Mouse (Mus musculus): ENCODE data around the gene Slx4ip. TPM values are rescaled to one million over a fixed set of nuclear protein-coding genes. Genes with fewer than 3 reads are reported as not detected.
A peak's percentile ranks its signal among the peaks of the same experiment; 100 is the strongest.

Gene Slx4ip
- total and polyA plus RNA-seq, 2 experiments from 2014 or later: 7.0 to 8.1 TPM

- peak; percentile 73 for ATAC-seq
- no peak overlapping the region for H3K4me3 ChIP-seq (ENCODE audit: low read length)
- H3K27ac ChIP-seq: peak overlapping the region; percentile 1; the same call in 1 of the 2 replicates
- H3K9me3 ChIP-seq (ENCODE audit: low read length): no peaks in the 10 kb centered on the region
- 26% methylated on average over 15 of the region's 15 CpGs for WGBS
- TF ChIP-seq CTCF (IDR thresholded peaks at IDR 0.05; ENCODE audit: low read depth): no peak
- no peak overlapping the region for H3K9ac ChIP-seq (replicated peaks; ENCODE audit: low read length)
- peak; percentile 73 for DNase-seq (ENCODE audit: low spot score)
- peaks cover 5% of the 10 kb centered on the region; the same call in 1 of the 2 replicates for H3K4me1 ChIP-seq (ENCODE audit: insufficient read depth, low read length)
- no peaks in the 10 kb centered on the region for H3K27me3 ChIP-seq (ENCODE audit: insufficient read depth, low read length)
- H3K4me2 ChIP-seq (ENCODE audit: low read depth, low read length): peak overlapping the region; percentile 11; the same call in 1 of the 2 replicates
- no peaks in the 10 kb centered on the region for H3K36me3 ChIP-seq (ENCODE audit: insufficient read depth, low read length)
Measured at GRCm38 (mm10) chr2:137109321-137110213, 218.5 kb downstream of the Slx4ip start.

- no peak overlapping the region for H3K4me3 ChIP-seq (ENCODE audit: low read length)
- no peak overlapping the region for H3K9ac ChIP-seq (replicated peaks; ENCODE audit: low read length)
- ATAC-seq (peak; percentile 36; the same call in 1 of the 2 replicates), DNase-seq (ENCODE audit: low spot score) (peak; percentile 29)
- peak overlapping the region; percentile 1; the same call in 1 of the 2 replicates for H3K27ac ChIP-seq
- H3K27me3 ChIP-seq (ENCODE audit: insufficient read depth, low read length): no peaks in the 10 kb centered on the region
- H3K4me2 ChIP-seq (ENCODE audit: low read depth, low read length): no peak overlapping the region
- peak; percentile 47 for TF ChIP-seq CTCF (IDR thresholded peaks at IDR 0.05; ENCODE audit: low read depth)
- H3K36me3 ChIP-seq (ENCODE audit: insufficient read depth, low read length): no peaks in the 10 kb centered on the region
- 22% methylated on average over 4 of the region's 4 CpGs for WGBS
- no peaks in the 10 kb centered on the region for H3K9me3 ChIP-seq (ENCODE audit: low read length)
- peaks cover 5% of the 10 kb centered on the region; the same call in 1 of the 2 replicates for H3K4me1 ChIP-seq (ENCODE audit: insufficient read depth, low read length)
Measured at GRCm38 (mm10) chr2:137110214-137110898, 219.3 kb downstream of the Slx4ip start.

GRCm38 (mm10) chr2:137113288-137114061 lies 222.5 kb downstream of the Slx4ip start:
- no peaks in the 10 kb centered on the region for H3K36me3 ChIP-seq (ENCODE audit: insufficient read depth, low read length)
- peak overlapping the region; percentile 50 for H3K4me3 ChIP-seq (ENCODE audit: low read length)
- no peak for TF ChIP-seq CTCF (IDR thresholded peaks at IDR 0.05; ENCODE audit: low read depth)
- H3K4me2 ChIP-seq (ENCODE audit: low read depth, low read length): peak overlapping the region; percentile 99
- H3K9ac ChIP-seq (replicated peaks; ENCODE audit: low read length): 0 out of 2 replicates have a peak overlapping the region, but pooled peaks have one; percentile 61
- no peaks in the 10 kb centered on the region for H3K27me3 ChIP-seq (ENCODE audit: insufficient read depth, low read length)
- DNase-seq (ENCODE audit: low spot score): peak; percentile 41
- WGBS: 9% methylated on average over 11 of the region's 12 CpGs
- H3K27ac ChIP-seq: peak overlapping the region; percentile 32; the same call in 1 of the 2 replicates
- ATAC-seq: no peak
- peaks cover 10% of the 10 kb centered on the region; the same call in 1 of the 2 replicates for H3K4me1 ChIP-seq (ENCODE audit: insufficient read depth, low read length)
- no peaks in the 10 kb centered on the region for H3K9me3 ChIP-seq (ENCODE audit: low read length)

- ATAC-seq: peak; percentile 57
- WGBS: under 1% methylated on average over 49 of the region's 51 CpGs
- no peaks in the 10 kb centered on the region for H3K36me3 ChIP-seq (ENCODE audit: insufficient read depth, low read length)
- H3K9ac ChIP-seq (replicated peaks; ENCODE audit: low read length): peak overlapping the region; percentile 61
- H3K4me3 ChIP-seq (ENCODE audit: low read length): peak overlapping the region; percentile 50
- H3K9me3 ChIP-seq (ENCODE audit: low read length): no peaks in the 10 kb centered on the region
- H3K4me2 ChIP-seq (ENCODE audit: low read depth, low read length): peak overlapping the region; percentile 99
- H3K27ac ChIP-seq: peak overlapping the region; percentile 65
- DNase-seq (ENCODE audit: low spot score): peak; percentile 89
- no peaks in the 10 kb centered on the region for H3K27me3 ChIP-seq (ENCODE audit: insufficient read depth, low read length)
- peaks cover 10% of the 10 kb centered on the region; the same call in 1 of the 2 replicates for H3K4me1 ChIP-seq (ENCODE audit: insufficient read depth, low read length)
- peak; percentile 81 for TF ChIP-seq CTCF (IDR thresholded peaks at IDR 0.05; ENCODE audit: low read depth)
Measured at GRCm38 (mm10) chr2:137114248-137115096, 223.5 kb downstream of the Slx4ip start.

GRCm38 (mm10) chr2:137115241-137116024 lies 224.4 kb downstream of the Slx4ip start:
- Histone ChIP-seq H3K36me3 (ENCODE audit: insufficient read depth, low read length) (no peaks in the 10 kb centered on the region), H3K27me3 (ENCODE audit: insufficient read depth, low read length) (no peaks in the 10 kb centered on the region), H3K9me3 (ENCODE audit: low read length) (no peaks in the 10 kb centered on the region), H3K4me2 (ENCODE audit: low read depth, low read length) (peak overlapping the region; percentile 99), H3K9ac (replicated peaks; ENCODE audit: low read length) (peak overlapping the region; percentile 61), H3K4me3 (ENCODE audit: low read length) (peak overlapping the region; percentile 50), H3K4me1 (ENCODE audit: insufficient read depth, low read length) (peaks cover 10% of the 10 kb centered on the region; the same call in 1 of the 2 replicates), H3K27ac (peak overlapping the region; percentile 87)
- TF ChIP-seq CTCF (IDR thresholded peaks at IDR 0.05; ENCODE audit: low read depth): no peak
- WGBS: under 1% methylated on average over 40 of the region's 40 CpGs
- ATAC-seq (no peak), DNase-seq (ENCODE audit: low spot score) (peak; percentile 10)

All from hindbrain, postnatal 0 days (tissue).